Mouse (Mus musculus) small intestine, adult 2 months (tissue): ENCODE measurements around the gene Steap2. TPM values are rescaled to one million over a fixed set of nuclear protein-coding genes. Genes with fewer than 3 reads are reported as not detected.
"Not testable (repeated sequence)": the region's sequence is repeated elsewhere in the genome, so short reads cannot be mapped to it uniquely, and the experiment has no call there.

ENCODE experiments used
- H3K27ac ChIP-seq: fragments of 200-500 bp; 2 replicates; pipeline ENCODE4 v1.5.1; 2012; ENCODE audit warnings: low read depth, low read length, control low read depth, inconsistent platforms; ENCODE audit not compliant: insufficient read depth
- H3K27me3 ChIP-seq: fragments of 200-500 bp; 2 replicates; pipeline ENCODE4 v1.6.1; 2012; ENCODE audit warnings: mild to moderate bottlenecking, moderate library complexity, low read length, inconsistent platforms; ENCODE audit not compliant: control insufficient read depth, insufficient read depth
- H3K36me3 ChIP-seq: fragments of 200-500 bp; 2 replicates; pipeline ENCODE4 v1.6.1; 2012; ENCODE audit warnings: mild to moderate bottlenecking, low read length, control low read depth, inconsistent platforms; ENCODE audit not compliant: control insufficient read depth, insufficient read depth
- H3K4me1 ChIP-seq: fragments of 200-500 bp; 2 replicates; pipeline ENCODE4 v1.6.1; 2012; ENCODE audit warnings: low read length, inconsistent platforms, mixed read lengths; ENCODE audit not compliant: control insufficient read depth, insufficient read depth, insufficient read length
- H3K4me3 ChIP-seq: fragments of 200-500 bp; 2 replicates; pipeline ENCODE4 v1.5.1; 2012; ENCODE audit warnings: low read depth, mild to moderate bottlenecking, control low read depth, inconsistent platforms, low read length, moderate library complexity
- CTCF ChIP-seq: fragments of 200-500 bp; IDR thresholded peaks from 2 replicates; pipeline ENCODE4 v1.5.1; 2012; ENCODE audit warnings: low read depth, mild to moderate bottlenecking, control low read depth, inconsistent platforms, low read length, moderate library complexity, mixed read lengths; ENCODE audit not compliant: insufficient replicate concordance, insufficient read length; ENCODE audit errors: extremely low read depth
- POLR2A ChIP-seq: fragments of 200-500 bp; IDR thresholded peaks from 2 replicates; pipeline ENCODE4 v1.6.1; 2012; ENCODE audit warnings: low read depth, mild to moderate bottlenecking, control low read depth, inconsistent platforms, low read length, moderate library complexity
- WGBS: fragments of 180-500 bp; shearing (Covaris S2); methylation state at CpG from one replicate; pipeline ENCODE4 v1.1.7; 2018; 5-methylcytosine and 5-hydroxymethylcytosine counted together
- polyA plus RNA-seq: library from polyadenylated mRNA; depleted of rRNA; stranded (reverse); fragments of >200 nt; gene quantifications from 2 replicates; pipeline ENCODE4 v1.2.3, GENCODE M21; 2012

Steap2 gene
- polyA plus RNA-seq, 1 experiment, result 1.3 TPM

DNA sequence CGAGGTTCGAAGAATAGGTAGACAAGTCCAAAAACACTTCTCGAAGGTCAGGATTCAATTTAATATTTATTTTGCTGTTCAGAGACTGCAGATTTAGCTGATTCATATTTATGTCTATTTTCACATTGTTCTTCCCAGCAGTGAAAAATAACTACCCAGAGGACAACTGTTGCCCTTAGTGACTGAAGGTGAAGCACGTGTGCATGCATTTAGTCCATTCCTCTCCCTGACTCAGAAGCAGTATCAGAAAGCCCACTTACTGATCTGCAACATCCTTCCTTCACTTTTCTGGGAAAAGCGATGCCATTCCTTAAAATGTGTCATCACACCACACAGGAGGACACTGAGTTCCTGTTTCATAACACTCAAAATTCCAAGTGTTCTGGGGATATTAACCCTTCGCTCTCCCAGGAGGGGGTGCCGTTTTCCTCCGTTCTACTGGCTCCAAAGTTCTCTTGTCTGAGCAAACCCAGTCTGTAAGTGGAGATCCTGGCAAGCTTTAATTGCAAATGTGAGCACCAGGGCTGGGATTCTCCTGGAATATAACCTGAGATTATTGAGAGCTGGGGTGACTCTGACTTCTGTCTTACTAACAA, 5.3 kb downstream of the Steap2 start:
- no peak for TF ChIP-seq CTCF
- TF ChIP-seq POLR2A, result no peak
- Histone ChIP-seq H3K36me3 (no peaks in the 10 kb centered on the region), H3K27ac (no peak overlapping the region), H3K4me3 (no peak overlapping the region), H3K27me3 (no peaks in the 10 kb centered on the region), H3K4me1 (peaks cover 5% of the 10 kb centered on the region)
- 44% methylated on average over 8 of the region's 8 CpGs for WGBS

DNA sequence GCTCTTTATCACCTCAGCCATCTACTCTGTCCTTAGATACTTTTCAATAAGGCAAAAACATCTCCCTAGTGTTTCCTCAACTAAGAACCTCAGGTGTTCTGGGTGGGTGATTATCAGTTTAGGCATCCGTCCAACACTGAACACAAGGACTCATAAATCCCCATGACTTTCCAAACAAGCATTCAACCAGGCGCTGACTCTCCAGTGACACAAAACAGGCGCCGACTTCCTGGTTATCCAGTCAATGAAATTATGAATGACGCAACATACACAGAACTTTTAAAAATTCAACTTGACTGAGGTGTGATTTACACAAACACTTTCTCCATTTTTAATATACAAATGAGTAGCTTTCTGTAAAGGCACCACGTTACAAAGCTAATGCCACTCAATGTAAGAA, 6.2 kb downstream of the Steap2 start:
- Histone ChIP-seq H3K27me3 (no peaks in the 10 kb centered on the region), H3K4me1 (peaks cover 5% of the 10 kb centered on the region; the same call in 1 of the 2 replicates), H3K36me3 (no peaks in the 10 kb centered on the region), H3K27ac (no peak overlapping the region), H3K4me3 (no peak overlapping the region)
- WGBS, result 25% methylated on average over 6 of the region's 6 CpGs
- no peak for TF ChIP-seq POLR2A
- TF ChIP-seq CTCF, result no peak

DNA sequence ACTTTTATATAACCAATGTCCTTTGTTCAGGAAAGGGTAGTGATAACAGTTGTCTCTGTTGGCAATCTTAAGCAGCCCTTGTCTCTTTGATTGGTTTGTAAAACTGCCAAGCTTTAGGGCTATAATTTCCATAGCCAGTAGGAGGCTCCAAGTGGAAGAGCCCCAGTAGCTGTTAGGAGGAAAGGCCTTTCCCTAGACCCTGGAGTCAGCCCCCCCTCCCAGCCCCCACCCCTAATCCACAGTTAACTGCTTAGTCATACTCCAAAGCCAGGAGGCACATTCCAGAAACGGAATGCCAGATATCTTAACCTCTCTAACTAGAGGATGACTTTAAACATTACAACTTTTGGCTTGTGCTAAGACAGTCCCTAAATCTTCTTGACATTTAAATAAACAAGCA, 7.4 kb downstream of the Steap2 start:
- no peak overlapping the region for H3K4me3 ChIP-seq
- TF ChIP-seq CTCF (no peak), POLR2A (no peak)
- no peak overlapping the region for H3K27ac ChIP-seq
- H3K36me3 ChIP-seq, result no peaks in the 10 kb centered on the region
- 5% methylated on average over 1 of the region's 1 CpGs for WGBS
- no peaks in the 10 kb centered on the region for H3K27me3 ChIP-seq
- peaks cover 5% of the 10 kb centered on the region; the same call in 1 of the 2 replicates for H3K4me1 ChIP-seq

DNA sequence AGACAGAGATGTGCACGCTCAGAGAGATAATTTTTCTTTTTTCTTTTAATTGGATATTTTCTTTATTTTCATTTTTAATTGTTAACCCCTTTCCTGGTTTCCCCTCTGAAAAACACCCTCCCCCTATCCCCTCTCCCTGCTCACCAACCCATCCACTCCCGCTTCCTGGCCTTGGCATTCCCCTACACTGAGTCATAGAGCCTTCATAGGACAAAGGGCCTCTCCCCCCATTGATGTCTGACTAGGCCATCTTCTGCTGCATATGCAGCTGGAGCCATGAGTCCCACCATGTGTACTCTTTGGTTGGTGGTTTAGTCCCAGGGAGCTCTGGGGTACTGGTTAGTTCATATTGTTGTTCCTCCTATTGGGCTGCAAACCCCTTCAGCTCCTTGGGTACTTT, 9.4 kb downstream of the Steap2 start:
- not testable (repeated sequence) for H3K4me3 ChIP-seq, H3K27ac ChIP-seq, H3K27me3 ChIP-seq, H3K36me3 ChIP-seq, H3K4me1 ChIP-seq
- 81% methylated on average over 2 of the region's 2 CpGs for WGBS

DNA sequence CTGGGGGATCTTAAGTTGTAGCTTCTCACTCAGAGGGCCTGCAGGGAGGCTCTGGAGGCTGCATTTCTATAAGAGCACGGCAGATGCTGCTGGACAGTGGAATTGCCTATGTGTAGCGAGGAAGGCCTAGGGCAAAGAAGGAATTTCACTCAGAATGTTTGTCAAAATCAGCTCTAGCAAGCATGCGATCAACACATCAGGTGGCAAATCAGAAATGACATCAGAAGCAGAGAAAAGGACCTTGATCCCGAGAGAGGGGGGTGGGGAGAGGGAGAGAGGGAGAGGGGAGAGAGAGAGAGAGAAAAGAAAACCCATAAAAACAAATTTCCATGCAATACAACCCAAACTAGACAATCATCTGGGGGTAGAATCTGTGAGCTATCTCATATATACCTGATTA, 11.1 kb downstream of the Steap2 start:
- 69% methylated on average over 4 of the region's 4 CpGs for WGBS
- Histone ChIP-seq H3K27ac (no peak overlapping the region), H3K4me3 (no peak overlapping the region), H3K36me3 (no peaks in the 10 kb centered on the region), H3K27me3 (no peaks in the 10 kb centered on the region), H3K4me1 (0 out of 2 replicates have a peak, but pooled peaks cover 2% of the 10 kb centered on the region)
- TF ChIP-seq POLR2A (no peak), CTCF (no peak)

DNA sequence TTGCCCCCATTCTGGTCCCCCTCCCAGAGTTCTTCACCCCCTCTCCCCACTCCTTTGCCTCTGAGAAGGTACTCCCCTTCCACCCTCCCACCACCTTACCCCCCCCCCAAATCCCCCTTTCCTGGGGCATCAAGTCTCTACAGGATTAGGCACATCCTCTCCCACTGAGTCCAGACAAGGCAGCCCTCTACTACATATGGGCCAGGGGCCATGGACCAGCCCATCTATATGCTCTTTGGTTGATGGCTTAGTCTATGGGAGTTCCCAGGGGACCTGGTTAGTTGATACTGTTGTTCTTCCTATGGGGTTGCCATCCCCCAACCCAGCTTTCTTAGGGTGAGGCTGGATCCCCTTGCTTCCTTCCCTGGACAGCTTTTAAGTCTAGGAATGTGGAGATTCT, 14.9 kb downstream of the Steap2 start:
- H3K4me3 ChIP-seq, result no peak overlapping the region
- H3K27ac ChIP-seq, result no peak overlapping the region
- no peak for TF ChIP-seq POLR2A
- no peak for TF ChIP-seq CTCF
- no peaks in the 10 kb centered on the region for H3K27me3 ChIP-seq
- H3K4me1 ChIP-seq, result no peaks in the 10 kb centered on the region
- 0 out of 2 replicates have a peak, but pooled peaks cover 1% of the 10 kb centered on the region for H3K36me3 ChIP-seq

DNA sequence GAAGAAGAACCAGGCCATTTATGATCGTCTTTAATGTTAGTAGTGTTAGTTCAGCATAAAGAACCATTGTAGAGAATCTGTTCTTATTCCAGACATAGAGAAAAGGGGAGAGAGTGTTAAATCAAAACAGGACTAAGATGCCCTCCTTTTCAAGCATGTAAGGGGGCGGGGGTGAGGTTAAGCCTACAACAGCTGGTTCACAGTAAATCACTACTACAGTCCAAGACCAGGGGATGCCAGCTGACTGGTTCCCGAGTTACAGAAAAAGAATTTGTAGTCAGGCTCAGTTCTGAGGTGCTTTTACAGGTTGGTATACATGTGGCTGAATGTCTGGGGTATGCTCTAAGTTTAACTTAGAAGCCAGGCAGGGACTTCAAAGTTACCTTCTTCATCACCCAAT, 18.3 kb downstream of the Steap2 start:
- WGBS, result 81% methylated on average over 3 of the region's 3 CpGs
- TF ChIP-seq CTCF (no peak), POLR2A (no peak)

More for the DNA sequence above, 18.3 kb downstream of the Steap2 start:
- no peak overlapping the region for H3K27ac ChIP-seq
- H3K4me1 ChIP-seq, result no peaks in the 10 kb centered on the region
- 0 out of 2 replicates have a peak, but pooled peaks cover 4% of the 10 kb centered on the region for H3K36me3 ChIP-seq
- no peaks in the 10 kb centered on the region for H3K27me3 ChIP-seq
- H3K4me3 ChIP-seq, result no peak overlapping the region
